Mouse (Mus musculus) E14TG2a.4 (cell line): ENCODE measurements around the gene Haus5.

ENCODE experiments used
- CTCF ChIP-seq: conservative IDR thresholded peaks from 2 replicates; pipeline ENCODE4 v1.5.1; 2014; ENCODE audit warnings: low read length
- NANOG ChIP-seq: IDR thresholded peaks from 2 replicates; pipeline ENCODE4 v1.6.1; 2014; ENCODE audit warnings: borderline replicate concordance, low read length, mixed read lengths

- no peak for TF ChIP-seq NANOG
- peak; percentile 77 for TF ChIP-seq CTCF
Measured at GRCm38 (mm10) chr7:30669229-30669628, 4.4 kb upstream of the Haus5 start.
